Comparison of ENCODE assay signal across 16 mouse cellular contexts in genomic region chr9:99080657-99081056, GRCm38 (mm10). TPM values are rescaled to one million over a fixed set of nuclear protein-coding genes. Genes with fewer than 3 reads are reported as not detected.
DNase-seq lines count a peak whose midpoint lies in the region; ATAC-seq and TF ChIP-seq lines count a peak whose summit lies in the region.
"Had no signal": no experiment of that assay in that cellular context is flagged by ENCODE, and none has a peak within 500 bp of the region (broad histone marks: within the 10 kb centered on the region; RNA-seq: fewer than 3 reads in every experiment).

No protein-coding gene starts in this region.

- POLR2A ChIA-PET in Patski (lab: Charles Lee): no interaction called here

- no peaks in the 10 kb centered on the region for H3K27me3 ChIP-seq in lung, postnatal 0 days (replicated peaks; ENCODE audit: insufficient read depth, low read length)
- H3K27me3 ChIP-seq in Patski: no peaks in the 10 kb centered on the region
- no peaks in the 10 kb centered on the region for H3K27me3 ChIP-seq in stomach, postnatal 0 days (ENCODE audit: control insufficient read depth, insufficient read depth, low read length)
- H3K27me3 ChIP-seq: embryonic facial prominence, embryonic 15.5 days; forebrain, embryonic 12.5 days; limb, embryonic 12.5 days; neural tube, embryonic 15.5 days had no signal

- H3K4me2 ChIP-seq in lung, postnatal 0 days (replicated peaks; ENCODE audit: low read depth, low read length): no peak overlapping the region
- H3K4me2 ChIP-seq in stomach, postnatal 0 days (replicated peaks; ENCODE audit: low read depth): no peak overlapping the region
- H3K4me2 ChIP-seq: embryonic facial prominence, embryonic 15.5 days; forebrain, embryonic 12.5 days; limb, embryonic 12.5 days; neural tube, embryonic 15.5 days had no signal

- CTCF ChIA-PET in Patski (lab: Charles Lee): interaction anchor here (1.0 to 3.6 kb wide), 7 partner anchors 11 to 162 kb away, joined by 3 to 14 read pairs (median 5); partner anchors contain the start of gene Cep70

- in situ Hi-C loops in Patski (cut with MboI; ENCODE audit: low pct_unique_long_range_greater_than_20kb): no loop called here

- H3K9ac ChIP-seq in lung, postnatal 0 days (replicated peaks; ENCODE audit: low read depth): no peak overlapping the region
- no peak overlapping the region for H3K9ac ChIP-seq in stomach, postnatal 0 days (ENCODE audit: low read length)
- H3K9ac ChIP-seq: embryonic facial prominence, embryonic 15.5 days; forebrain, embryonic 12.5 days; limb, embryonic 12.5 days; neural tube, embryonic 15.5 days had no signal

- peak; percentile 7 for DNase-seq in kidney, adult 9 months
- no peak for DNase-seq in kidney, postnatal 10 days
- DNase-seq in lung, postnatal 0 days (ENCODE audit: low spot score): no peak
- no peak for DNase-seq in lung, postnatal 14 days
- no peak for DNase-seq in Patski (ENCODE audit: low read depth, low spot score)
- DNase-seq in stomach, postnatal 0 days (ENCODE audit: low spot score): no peak
- no peak for DNase-seq in gastrocnemius, adult 18-20 months (ENCODE audit: low spot score)
- DNase-seq: adrenal gland, postnatal 36 days; heart, postnatal 36 days; kidney, postnatal 4 days had no signal

- peak; percentile 50 for TF ChIP-seq CTCF in lung, postnatal 0 days (IDR thresholded peaks at IDR 0.05)
- TF ChIP-seq CTCF in Patski (IDR thresholded peaks at IDR 0.05): peak; percentile 52
- TF ChIP-seq CTCF in stomach, postnatal 0 days (IDR thresholded peaks at IDR 0.05; ENCODE audit: low read depth): peak; percentile 39

- TF ChIP-seq EP300 in lung, postnatal 0 days (IDR thresholded peaks at IDR 0.05): no peak
- TF ChIP-seq EP300 in stomach, postnatal 0 days (optimal IDR thresholded peaks at IDR 0.05): no peak

- H3K4me3 ChIP-seq in lung, postnatal 0 days (ENCODE audit: low read depth, low read length): no peak overlapping the region
- H3K4me3 ChIP-seq in stomach, postnatal 0 days (ENCODE audit: low read depth, low read length): no peak overlapping the region
- H3K4me3 ChIP-seq: embryonic facial prominence, embryonic 15.5 days; forebrain, embryonic 12.5 days; limb, embryonic 12.5 days; neural tube, embryonic 15.5 days had no signal

- no peaks in the 10 kb centered on the region for H3K36me3 ChIP-seq in lung, postnatal 0 days (ENCODE audit: insufficient read depth, low read length)
- H3K36me3 ChIP-seq in stomach, postnatal 0 days (ENCODE audit: control insufficient read depth, insufficient read depth, low read length): no peaks in the 10 kb centered on the region
- H3K36me3 ChIP-seq: embryonic facial prominence, embryonic 15.5 days; forebrain, embryonic 12.5 days; limb, embryonic 12.5 days had no signal

- no peak overlapping the region for H3K27ac ChIP-seq in lung, postnatal 0 days (ENCODE audit: low read length)
- H3K27ac ChIP-seq in stomach, postnatal 0 days (replicated peaks): no peak overlapping the region
- H3K27ac ChIP-seq: embryonic facial prominence, embryonic 15.5 days; forebrain, embryonic 12.5 days; limb, embryonic 12.5 days; neural tube, embryonic 15.5 days had no signal

- ATAC-seq in lung, postnatal 0 days: no peak
- no peak for ATAC-seq in Patski
- ATAC-seq in stomach, postnatal 0 days (ENCODE audit: low FRiP score, low TSS enrichment): no peak

- H3K9me3 ChIP-seq in lung, postnatal 0 days (ENCODE audit: low read length): no peaks in the 10 kb centered on the region
- H3K9me3 ChIP-seq in stomach, postnatal 0 days (ENCODE audit: control insufficient read depth, low read length): no peaks in the 10 kb centered on the region
- H3K9me3 ChIP-seq: embryonic facial prominence, embryonic 15.5 days; forebrain, embryonic 12.5 days; limb, embryonic 12.5 days; neural tube, embryonic 15.5 days had no signal

- H3K4me1 ChIP-seq in lung, postnatal 0 days (ENCODE audit: insufficient read depth, low read depth, low read length): no peaks in the 10 kb centered on the region
- H3K4me1 ChIP-seq in stomach, postnatal 0 days (replicated peaks; ENCODE audit: control insufficient read depth, insufficient read depth): no peaks in the 10 kb centered on the region
- H3K4me1 ChIP-seq: embryonic facial prominence, embryonic 15.5 days; forebrain, embryonic 12.5 days; limb, embryonic 12.5 days; neural tube, embryonic 15.5 days had no signal

- 95% methylated on average over 2 of the region's 2 CpGs for WGBS in lung, postnatal 0 days
- WGBS in stomach, postnatal 0 days: 97% methylated on average over 2 of the region's 2 CpGs

RNA-seq across cellular contexts. Expression of gene Gm1123, which starts 45.1 kb away (rescaled TPM):
- 0.12 TPM in 1 of 2 replicates, not detected in the other for polyA plus RNA-seq in lung, postnatal 0 days (2015; fragmentation: Nextera tagmentation; extraction: Ambion mirVana)
- not detected for polyA plus RNA-seq in Patski (2021)
- polyA plus RNA-seq in stomach, postnatal 0 days (2015; fragmentation: Nextera tagmentation; extraction: Ambion mirVana): 0.07 and 0.08 TPM in 2 replicates
- not detected for total RNA-seq in gastrocnemius, adult 18-20 months (2021)
- total RNA-seq: adrenal gland, postnatal 36 days; ES-E14; heart, postnatal 36 days; monocyte, adult 5-6 weeks had no signal
- polyA plus RNA-seq: embryonic facial prominence, embryonic 15.5 days; forebrain, embryonic 12.5 days; limb, embryonic 12.5 days; neural tube, embryonic 15.5 days had no signal

RNA-seq across cellular contexts. Expression of gene Pik3cb, which starts 59.8 kb away (rescaled TPM):
- 4.1 and 4.5 TPM in 2 replicates for polyA plus RNA-seq in lung, postnatal 0 days (2015; fragmentation: Nextera tagmentation; extraction: Ambion mirVana)
- 24.5 TPM for polyA plus RNA-seq in Patski (2021)
- polyA plus RNA-seq in stomach, postnatal 0 days (2015; fragmentation: Nextera tagmentation; extraction: Ambion mirVana): 2.6 and 4.0 TPM in 2 replicates
- total RNA-seq in gastrocnemius, adult 18-20 months (2021): 1 to 10 TPM; 4.8 to 6.7 TPM
